Mouse (Mus musculus) olfactory bulb, adult 2 months (tissue): ENCODE data around the gene Tnc.

ENCODE experiments used
- CTCF ChIP-seq: fragments of 200-500 bp; IDR thresholded peaks from 2 replicates; pipeline ENCODE4 v1.5.1; 2012; ENCODE audit warnings: low read depth, mild to moderate bottlenecking, low read length, moderate library complexity; ENCODE audit not compliant: insufficient read depth
- POLR2A ChIP-seq: fragments of 200-500 bp; IDR thresholded peaks from 2 replicates; pipeline ENCODE4 v1.6.1; 2012; ENCODE audit warnings: mild to moderate bottlenecking, low read depth, low read length, moderate library complexity; ENCODE audit not compliant: insufficient read depth

DNA sequence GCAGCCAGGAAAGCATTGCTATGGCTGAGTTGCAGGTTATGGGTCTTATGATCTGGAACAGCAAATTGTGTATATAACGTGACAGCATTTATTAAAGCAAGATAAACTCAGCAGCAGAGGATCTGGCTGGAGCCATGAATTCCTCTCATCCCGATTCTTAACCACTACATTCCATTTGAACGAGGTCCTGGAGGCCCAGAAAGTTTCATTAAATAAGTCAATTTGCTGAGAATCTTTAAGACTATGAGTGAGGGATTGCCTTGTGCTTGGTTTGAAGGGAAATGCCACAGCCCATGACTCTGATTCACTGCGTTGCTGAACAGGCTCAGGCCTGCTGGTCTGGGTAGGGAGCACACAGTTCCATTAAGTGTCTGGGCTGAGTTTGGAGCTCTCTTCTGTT, 88.2 kb downstream of the Tnc start:
- TF ChIP-seq POLR2A (no peak), CTCF (no peak)
